Mouse (Mus musculus) erythroblast, embryonic 14.5 days (primary cell): ENCODE measurements around the gene Nutm2. TPM values are rescaled to one million over a fixed set of nuclear protein-coding genes. Genes with fewer than 3 reads are reported as not detected.
A peak's percentile ranks its signal among the peaks of the same experiment; 100 is the strongest.
"Not testable (repeated sequence)": the region's sequence is repeated elsewhere in the genome, so short reads cannot be mapped to it uniquely, and the experiment has no call there.

ENCODE experiments used
- H3K27me3 ChIP-seq: 2 replicates; pipeline ENCODE4 v1.6.1; 2012; ENCODE audit warnings: inconsistent platforms; ENCODE audit not compliant: control insufficient read depth
- H3K36me3 ChIP-seq: 2 replicates; pipeline ENCODE4 v1.6.1; 2012; ENCODE audit warnings: mild to moderate bottlenecking, inconsistent platforms; ENCODE audit not compliant: control insufficient read depth
- H3K4me1 ChIP-seq: 2 replicates; pipeline ENCODE4 v1.6.1; 2012; ENCODE audit warnings: inconsistent platforms; ENCODE audit not compliant: control insufficient read depth
- H3K4me3 ChIP-seq: replicated peaks from 2 replicates; pipeline ENCODE3; 2012; ENCODE audit warnings: moderate library complexity, mild to moderate bottlenecking, inconsistent platforms
- H3K9me3 ChIP-seq: 2 replicates; pipeline ENCODE4 v1.6.1; 2012; ENCODE audit warnings: low read length, inconsistent platforms, mixed read lengths; ENCODE audit not compliant: control insufficient read depth
- GATA1 ChIP-seq: IDR thresholded peaks from 2 replicates; pipeline ENCODE4 v1.6.1; 2012; ENCODE audit warnings: low read length, inconsistent platforms, mixed read lengths
- TAL1 ChIP-seq: IDR thresholded peaks from 3 replicates; pipeline ENCODE4 v1.6.1; 2012; ENCODE audit warnings: low read length, inconsistent platforms, mixed read lengths
- polyA plus RNA-seq: library from polyadenylated mRNA; stranded (reverse); fragments of >175 nt; gene quantifications from 2 replicates; pipeline ENCODE4 v1.2.3, GENCODE M21; 2012

The Nutm2 gene
- not detected in 2 replicates for polyA plus RNA-seq

DNA sequence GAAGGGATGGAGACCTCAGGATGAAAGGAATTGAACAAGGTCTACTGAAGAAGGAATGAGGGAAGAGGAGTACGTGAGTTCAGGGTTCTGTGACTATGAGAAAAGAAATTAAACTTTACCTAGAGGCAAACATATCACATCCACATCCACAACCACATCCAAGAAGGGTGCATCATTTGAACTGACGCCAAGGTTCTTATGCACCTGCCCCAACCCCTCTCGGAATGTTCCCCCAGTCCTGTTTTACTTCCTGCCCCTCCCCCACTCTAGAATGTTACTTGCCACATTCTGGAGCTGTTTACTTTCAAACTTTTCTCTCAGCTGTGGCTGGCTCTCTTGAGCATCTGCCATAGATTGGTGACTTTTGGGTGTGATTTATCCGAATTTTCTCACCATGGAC is at the start of gene Nutm2:
TSS of gene Nutm2 (plus strand) at position 301 of the 400 bp plus-strand sequence.
- TF ChIP-seq GATA1 (no peak), TAL1 (no peak)
- H3K4me3 ChIP-seq: no peak within 1 kb of the TSS

DNA sequence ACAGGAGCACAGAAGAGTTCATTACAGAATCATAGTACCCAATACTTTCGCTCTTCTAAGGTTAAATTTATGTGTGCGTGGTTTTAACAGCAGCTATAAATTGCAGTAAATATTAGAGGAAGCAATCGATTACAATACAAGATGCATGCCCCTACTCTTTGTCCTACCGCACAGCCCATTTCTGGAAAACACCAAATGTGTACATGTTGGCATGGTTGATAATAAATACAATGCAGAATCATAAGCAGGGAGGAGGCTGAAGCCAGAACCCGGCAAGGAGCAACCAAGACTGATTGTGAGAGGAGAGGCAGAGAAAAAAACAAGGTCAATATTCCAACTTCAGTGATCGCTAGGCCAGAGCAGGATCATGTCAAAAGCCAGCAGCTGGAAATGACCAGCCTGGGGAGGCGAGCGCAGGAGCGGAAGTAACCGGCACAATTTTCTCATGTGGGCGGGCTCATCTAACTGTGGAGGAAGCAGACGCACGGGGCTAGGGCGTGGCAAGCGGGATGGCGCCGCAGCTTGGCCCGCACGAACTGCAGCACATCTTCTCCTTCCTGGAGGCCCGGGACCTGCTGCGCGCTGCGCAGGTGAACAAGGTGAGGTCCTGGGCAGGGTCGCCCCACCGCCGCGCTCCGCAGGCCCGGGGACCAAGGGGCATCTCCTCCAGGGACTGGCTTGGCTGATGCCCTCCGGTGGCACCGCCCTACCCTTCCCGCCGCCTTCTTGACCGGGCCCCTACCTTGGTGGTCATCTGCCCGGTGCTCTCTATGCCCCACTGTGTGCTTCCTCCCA is 49.5 kb upstream of the Nutm2 start, which contains the start of gene Fbxw17:
TSS of gene Fbxw17 (plus strand) at position 476 of the 795 bp plus-strand sequence.
- Histone ChIP-seq H3K27me3 (no peaks in the 10 kb centered on the region), H3K9me3 (no peaks in the 10 kb centered on the region), H3K36me3 (no peaks in the 10 kb centered on the region), H3K4me1 (peaks cover 11% of the 10 kb centered on the region), H3K4me3 (peak within 1 kb of the TSS; percentile 71)
- TF ChIP-seq TAL1 (no peak), GATA1 (no peak)

More for the DNA sequence above, at the start of gene Nutm2:
- no peaks in the 10 kb centered on the region for H3K27me3 ChIP-seq
- H3K36me3 ChIP-seq: no peaks in the 10 kb centered on the region
- peaks cover 15% of the 10 kb centered on the region for H3K9me3 ChIP-seq
- no peaks in the 10 kb centered on the region for H3K4me1 ChIP-seq

DNA sequence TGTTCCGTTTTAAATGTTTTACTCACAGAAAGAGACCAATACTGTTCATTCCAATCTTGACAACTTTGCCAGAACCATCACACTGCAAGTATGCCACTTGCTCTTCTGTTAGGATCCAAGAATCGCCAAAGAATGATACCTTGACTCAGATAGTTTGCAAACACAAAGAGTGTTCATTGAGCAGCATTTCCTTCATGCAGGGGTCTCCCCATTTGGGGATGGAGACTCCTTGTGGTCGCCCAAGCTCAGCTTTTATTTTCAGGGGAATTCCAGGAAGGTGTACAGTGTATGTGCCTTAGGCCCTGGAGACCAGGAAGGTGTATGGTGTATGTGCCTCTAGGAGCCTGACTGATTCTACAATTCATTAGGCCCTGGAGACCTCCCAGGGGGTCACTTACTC is 48.7 kb upstream of the Nutm2 start:
- H3K27me3 ChIP-seq: no peaks in the 10 kb centered on the region
- H3K4me1 ChIP-seq: peaks cover 11% of the 10 kb centered on the region
- H3K9me3 ChIP-seq: no peaks in the 10 kb centered on the region
- TF ChIP-seq TAL1 (no peak), GATA1 (no peak)
- H3K36me3 ChIP-seq: peaks cover 2% of the 10 kb centered on the region; the same call in 1 of the 2 replicates
- H3K4me3 ChIP-seq: peak overlapping the region; percentile 71

GRCm38 (mm10) chr13:50423625-50424209 is 43.4 kb upstream of the Nutm2 start:
- H3K4me1 ChIP-seq: no peaks in the 10 kb centered on the region
- peaks cover 21% of the 10 kb centered on the region for H3K36me3 ChIP-seq
- no peak overlapping the region for H3K4me3 ChIP-seq
- no peak for TF ChIP-seq GATA1
- no peak for TF ChIP-seq TAL1
- H3K9me3 ChIP-seq: no peaks in the 10 kb centered on the region
- no peaks in the 10 kb centered on the region for H3K27me3 ChIP-seq

- H3K9me3 ChIP-seq: no peaks in the 10 kb centered on the region
- peaks cover 21% of the 10 kb centered on the region for H3K36me3 ChIP-seq
- TF ChIP-seq GATA1 (no peak), TAL1 (no peak)
- H3K27me3 ChIP-seq: no peaks in the 10 kb centered on the region
- H3K4me3 ChIP-seq: no peak overlapping the region
- no peaks in the 10 kb centered on the region for H3K4me1 ChIP-seq
Measured at GRCm38 (mm10) chr13:50424517-50424916, 42.6 kb upstream of the Nutm2 start.

DNA sequence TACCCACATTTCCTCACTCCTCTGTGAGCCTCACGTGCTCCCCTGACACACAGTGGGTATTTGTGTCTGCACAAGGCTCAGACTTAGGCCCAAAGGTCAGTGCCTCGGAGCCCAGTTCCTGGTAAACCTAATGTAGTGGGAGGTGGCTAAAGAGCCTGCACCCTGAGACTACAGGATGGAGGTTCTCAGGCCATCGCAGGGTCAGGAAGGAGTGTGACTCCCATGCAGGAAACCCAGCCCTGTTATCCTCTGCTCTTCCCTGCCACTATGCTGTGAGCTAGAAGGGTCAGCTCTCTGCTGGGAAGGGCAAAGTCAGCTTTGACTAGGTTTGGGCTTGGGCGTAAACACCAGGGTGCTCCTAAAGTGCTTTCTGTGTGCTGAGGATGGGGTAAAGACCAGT is 40.4 kb upstream of the Nutm2 start:
- Histone ChIP-seq H3K36me3 (peaks cover 21% of the 10 kb centered on the region), H3K4me1 (no peaks in the 10 kb centered on the region), H3K9me3 (no peaks in the 10 kb centered on the region), H3K27me3 (no peaks in the 10 kb centered on the region), H3K4me3 (no peak overlapping the region)
- TF ChIP-seq GATA1 (no peak), TAL1 (no peak)

DNA sequence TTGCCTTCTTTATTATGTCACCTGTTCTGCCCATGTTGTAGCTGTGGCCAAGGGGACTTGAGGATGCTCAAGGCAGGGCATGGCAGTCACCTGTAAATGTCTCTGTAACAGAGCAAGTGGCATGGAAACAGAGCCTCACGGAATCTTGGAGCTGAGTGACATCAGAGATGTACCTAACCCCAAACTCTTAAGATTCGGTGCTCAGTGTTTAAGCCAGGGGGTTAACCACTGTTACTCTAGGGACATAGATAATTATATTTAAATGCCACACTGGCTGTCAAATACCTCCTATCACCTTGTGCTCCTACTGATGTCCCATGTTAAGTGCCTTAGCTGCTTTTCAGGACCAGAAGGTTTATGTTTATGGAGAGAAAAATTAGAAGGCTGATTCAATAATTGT is 23.3 kb upstream of the Nutm2 start, which contains the start of gene Gm47429:
TSS of gene Gm47429 (minus strand) at position 101 of the 400 bp plus-strand sequence.
- no peak for TF ChIP-seq GATA1
- no peak for TF ChIP-seq TAL1
- Histone ChIP-seq H3K9me3 (no peaks in the 10 kb centered on the region), H3K4me3 (no peak within 1 kb of the TSS), H3K27me3 (no peaks in the 10 kb centered on the region), H3K4me1 (no peaks in the 10 kb centered on the region), H3K36me3 (no peaks in the 10 kb centered on the region)

DNA sequence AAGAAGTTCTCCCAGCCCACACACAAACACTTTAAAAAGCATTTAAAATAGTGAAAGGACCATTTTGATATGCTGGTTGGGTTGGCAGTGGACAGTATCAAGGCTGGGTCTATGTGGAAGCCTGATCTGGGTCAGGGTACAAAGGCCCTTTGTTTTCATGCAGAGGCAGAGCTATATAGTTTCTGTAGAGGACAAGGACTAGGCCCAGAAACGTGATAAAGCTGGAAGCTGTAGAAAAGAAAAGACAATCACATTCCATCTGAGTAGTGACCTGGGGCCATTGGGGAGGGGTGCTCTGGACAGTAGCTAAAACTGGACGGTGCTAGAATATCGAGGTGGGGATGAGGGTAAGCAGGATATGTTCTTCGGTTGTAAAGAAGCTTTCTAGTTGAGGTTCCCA is 21.8 kb upstream of the Nutm2 start:
- H3K4me1 ChIP-seq: no peaks in the 10 kb centered on the region
- no peak overlapping the region for H3K4me3 ChIP-seq
- no peaks in the 10 kb centered on the region; the same call in 1 of the 2 replicates for H3K9me3 ChIP-seq
- H3K27me3 ChIP-seq: no peaks in the 10 kb centered on the region
- TF ChIP-seq GATA1: no peak
- TF ChIP-seq TAL1: no peak
- no peaks in the 10 kb centered on the region for H3K36me3 ChIP-seq

GRCm38 (mm10) chr13:50452266-50452665 is 14.8 kb upstream of the Nutm2 start:
- H3K27me3 ChIP-seq, H3K9me3 ChIP-seq, H3K4me1 ChIP-seq, H3K36me3 ChIP-seq, H3K4me3 ChIP-seq: not testable (repeated sequence)
